Mouse (Mus musculus): ENCODE data around the gene Samd4b. TPM values are rescaled to one million over a fixed set of nuclear protein-coding genes. Genes with fewer than 3 reads are reported as not detected.

The Samd4b gene
- polyA plus RNA-seq, 1 experiment from 2014 or later, result 35.6 TPM

GRCm38 (mm10) chr7:28374647-28375046 lies 223.3 kb downstream of the Samd4b start:
- WGBS, result 75% methylated on average over 10 of the region's 10 CpGs
- peak overlapping the region; percentile 63; the same call in 1 of the 2 replicates for H3K9ac ChIP-seq
- H3K4me1 ChIP-seq, result peaks cover 68% of the 10 kb centered on the region
- ATAC-seq (ENCODE audit: low FRiP score), result no peak
- peaks cover 13% of the 10 kb centered on the region for H3K27me3 ChIP-seq
- no peak overlapping the region for H3K4me3 ChIP-seq (replicated peaks)
- peak overlapping the region; percentile 97 for H3K27ac ChIP-seq
- no peak overlapping the region for H3K4me2 ChIP-seq
- no peaks in the 10 kb centered on the region for H3K9me3 ChIP-seq
- peaks cover 8% of the 10 kb centered on the region; the same call in 1 of the 2 replicates for H3K36me3 ChIP-seq (replicated peaks)

- H3K9me3 ChIP-seq, result no peaks in the 10 kb centered on the region
- peak overlapping the region; percentile 97; the same call in 1 of the 2 replicates for H3K27ac ChIP-seq
- no peak for ATAC-seq (ENCODE audit: low FRiP score)
- no peak overlapping the region for H3K4me2 ChIP-seq
- peaks cover 13% of the 10 kb centered on the region for H3K27me3 ChIP-seq
- H3K4me1 ChIP-seq, result peaks cover 64% of the 10 kb centered on the region
- H3K4me3 ChIP-seq (replicated peaks), result no peak overlapping the region
- no peak overlapping the region for H3K9ac ChIP-seq
- peaks cover 15% of the 10 kb centered on the region for H3K36me3 ChIP-seq (replicated peaks)
- WGBS, result 78% methylated on average over 7 of the region's 7 CpGs
Observed at GRCm38 (mm10) chr7:28373891-28374495, 224.0 kb downstream of the Samd4b start.

- peak overlapping the region; percentile 80 for H3K4me2 ChIP-seq
- H3K4me3 ChIP-seq (replicated peaks), result peak overlapping the region; percentile 81
- ATAC-seq (ENCODE audit: low FRiP score), result peak; percentile 21; the same call in 1 of the 2 replicates
- under 1% methylated on average over 9 of the region's 9 CpGs for WGBS
- no peaks in the 10 kb centered on the region for H3K9me3 ChIP-seq
- peak overlapping the region; percentile 36; the same call in 1 of the 2 replicates for H3K9ac ChIP-seq
- peaks cover 62% of the 10 kb centered on the region for H3K4me1 ChIP-seq
- peaks cover 23% of the 10 kb centered on the region for H3K36me3 ChIP-seq (replicated peaks)
- peaks cover 11% of the 10 kb centered on the region for H3K27me3 ChIP-seq
- peak overlapping the region; percentile 94 for H3K27ac ChIP-seq
Observed at GRCm38 (mm10) chr7:28373131-28373581, 224.8 kb downstream of the Samd4b start.

GRCm38 (mm10) chr7:28372251-28373108 lies 225.5 kb downstream of the Samd4b start, which contains the start of gene Plekhg2:
Plekhg2 (minus strand) TSS chr7:28372599.
- Histone ChIP-seq H3K36me3 (replicated peaks) (peaks cover 28% of the 10 kb centered on the region), H3K9ac (peak within 1 kb of the TSS; percentile 80), H3K27me3 (peaks cover 5% of the 10 kb centered on the region), H3K9me3 (no peaks in the 10 kb centered on the region), H3K4me1 (peaks cover 56% of the 10 kb centered on the region), H3K4me2 (peak within 1 kb of the TSS; percentile 80), H3K27ac (peak within 1 kb of the TSS; percentile 94), H3K4me3 (replicated peaks) (peak within 1 kb of the TSS; percentile 81)
- under 1% methylated on average over 65 of the region's 66 CpGs for WGBS
- ATAC-seq (ENCODE audit: low FRiP score), result peak; percentile 86

GRCm38 (mm10) chr7:28371514-28371989 lies 226.4 kb downstream of the Samd4b start:
- Histone ChIP-seq H3K27ac (peak overlapping the region; percentile 94), H3K36me3 (replicated peaks) (peaks cover 36% of the 10 kb centered on the region), H3K9ac (peak overlapping the region; percentile 80), H3K9me3 (no peaks in the 10 kb centered on the region), H3K4me1 (peaks cover 50% of the 10 kb centered on the region), H3K27me3 (no peaks in the 10 kb centered on the region), H3K4me3 (replicated peaks) (peak overlapping the region; percentile 81), H3K4me2 (peak overlapping the region; percentile 80)
- peak; percentile 12 for ATAC-seq (ENCODE audit: low FRiP score)
- under 1% methylated on average over 41 of the region's 43 CpGs for WGBS

- Histone ChIP-seq H3K27me3 (no peaks in the 10 kb centered on the region), H3K4me2 (peak overlapping the region; percentile 80), H3K9ac (peak overlapping the region; percentile 80), H3K36me3 (replicated peaks) (peaks cover 41% of the 10 kb centered on the region), H3K9me3 (no peaks in the 10 kb centered on the region), H3K4me1 (peaks cover 45% of the 10 kb centered on the region), H3K27ac (peak overlapping the region; percentile 94), H3K4me3 (replicated peaks) (peak overlapping the region; percentile 81)
- WGBS, result 10% methylated on average over 11 of the region's 11 CpGs
- no peak for ATAC-seq (ENCODE audit: low FRiP score)
Observed at GRCm38 (mm10) chr7:28370977-28371513, 226.9 kb downstream of the Samd4b start.

GRCm38 (mm10) chr7:28370051-28370450 lies 227.9 kb downstream of the Samd4b start:
- Histone ChIP-seq H3K4me2 (peak overlapping the region; percentile 80), H3K27ac (no peak overlapping the region), H3K4me1 (peaks cover 36% of the 10 kb centered on the region), H3K9me3 (no peaks in the 10 kb centered on the region), H3K27me3 (no peaks in the 10 kb centered on the region), H3K36me3 (replicated peaks) (peaks cover 51% of the 10 kb centered on the region), H3K4me3 (replicated peaks) (peak overlapping the region; percentile 81), H3K9ac (peak overlapping the region; percentile 80; the same call in 1 of the 2 replicates)
- ATAC-seq (ENCODE audit: low FRiP score), result no peak
- 93% methylated on average over 14 of the region's 14 CpGs for WGBS

- no peak overlapping the region for H3K4me2 ChIP-seq
- no peak for ATAC-seq (ENCODE audit: low FRiP score)
- 94% methylated on average over 16 of the region's 16 CpGs for WGBS
- no peak overlapping the region for H3K9ac ChIP-seq
- H3K36me3 ChIP-seq (replicated peaks), result peaks cover 67% of the 10 kb centered on the region
- H3K9me3 ChIP-seq, result no peaks in the 10 kb centered on the region
- no peaks in the 10 kb centered on the region for H3K27me3 ChIP-seq
- no peak overlapping the region for H3K27ac ChIP-seq
- H3K4me1 ChIP-seq, result peaks cover 26% of the 10 kb centered on the region
- H3K4me3 ChIP-seq (replicated peaks), result no peak overlapping the region; the same call in 1 of the 2 replicates
Observed at GRCm38 (mm10) chr7:28368276-28368920, 229.5 kb downstream of the Samd4b start.

GRCm38 (mm10) chr7:28367663-28368275 lies 230.2 kb downstream of the Samd4b start:
- H3K4me3 ChIP-seq (replicated peaks), result no peak overlapping the region
- no peaks in the 10 kb centered on the region for H3K27me3 ChIP-seq
- no peak overlapping the region for H3K4me2 ChIP-seq
- no peak overlapping the region for H3K27ac ChIP-seq
- H3K9me3 ChIP-seq, result no peaks in the 10 kb centered on the region
- WGBS, result 95% methylated on average over 16 of the region's 16 CpGs
- H3K9ac ChIP-seq, result no peak overlapping the region
- H3K36me3 ChIP-seq (replicated peaks), result peaks cover 71% of the 10 kb centered on the region
- H3K4me1 ChIP-seq, result peaks cover 26% of the 10 kb centered on the region
- ATAC-seq (ENCODE audit: low FRiP score), result no peak

- no peak for ATAC-seq (ENCODE audit: low FRiP score)
- H3K9me3 ChIP-seq, result no peaks in the 10 kb centered on the region
- 89% methylated on average over 16 of the region's 16 CpGs for WGBS
- H3K36me3 ChIP-seq (replicated peaks), result peaks cover 86% of the 10 kb centered on the region
- H3K4me2 ChIP-seq, result no peak overlapping the region
- no peak overlapping the region for H3K9ac ChIP-seq
- no peak overlapping the region for H3K4me3 ChIP-seq (replicated peaks)
- H3K4me1 ChIP-seq, result peaks cover 14% of the 10 kb centered on the region
- H3K27me3 ChIP-seq, result no peaks in the 10 kb centered on the region
- H3K27ac ChIP-seq, result no peak overlapping the region
Observed at GRCm38 (mm10) chr7:28362441-28363060, 235.4 kb downstream of the Samd4b start.

Data from forebrain, embryonic 12.5 days (tissue).